Mouse (Mus musculus) stomach, adult 2 months (tissue): ENCODE measurements around the gene Plekhg2. TPM values are rescaled to one million over a fixed set of nuclear protein-coding genes. Genes with fewer than 3 reads are reported as not detected.

Experiments used
- polyA plus RNA-seq: library from polyadenylated mRNA; depleted of rRNA; stranded (reverse); fragments of >200 nt; gene quantifications from 2 replicates; pipeline ENCODE4 v1.2.3, GENCODE M21; 2012; rRNA removed

The Plekhg2 gene
- 12.3 and 14.5 TPM in 2 replicates for polyA plus RNA-seq

GRCm38 (mm10) chr7:28372251-28373108 lies at the start of gene Plekhg2:
Gene Plekhg2, minus strand, starts transcription at chr7:28372599.

GRCm38 (mm10) chr7:28392429-28393271 lies 20.3 kb upstream of the Plekhg2 start, which contains the start of the genes Med29 and Paf1:
Gene Med29, minus strand, starts transcription at chr7:28392708.
Gene Paf1, plus strand, starts transcription at chr7:28392951.

GRCm38 (mm10) chr7:28380237-28381016 lies 8.0 kb upstream of the Plekhg2 start, which contains the start of gene Zfp36:
Gene Zfp36, minus strand, starts transcription at chr7:28380253.

GRCm38 (mm10) chr7:28350155-28350883 lies 22.1 kb downstream of the Plekhg2 start, which contains the start of gene Rps16:
Gene Rps16, plus strand, starts transcription at chr7:28350652.

GRCm38 (mm10) chr7:28338108-28338998 lies 34.0 kb downstream of the Plekhg2 start, which contains the start of gene Supt5:
Gene Supt5, minus strand, starts transcription at chr7:28338746.

GRCm38 (mm10) chr7:28311926-28312543 lies 60.4 kb downstream of the Plekhg2 start, which contains the start of gene Timm50:
Gene Timm50, minus strand, starts transcription at chr7:28312072.

Other genes starting within 250 kb of the Plekhg2 start
- 0.01 and 0.03 TPM in 2 replicates for gene 9530053A07Rik, start 243.1 kb downstream of the Plekhg2 start, polyA plus RNA-seq
- gene Fbl, start 202.9 kb downstream of the Plekhg2 start, polyA plus RNA-seq = 13.0 and 31.1 TPM in 2 replicates
- 24.2 and 25.2 TPM in 2 replicates for gene Dyrk1b, start 193.1 kb downstream of the Plekhg2 start, polyA plus RNA-seq
- 3.5 and 4.9 TPM in 2 replicates for gene Eid2, start 104.7 kb downstream of the Plekhg2 start, polyA plus RNA-seq
- 4.4 and 9.7 TPM in 2 replicates for gene Eid2b, start 94.9 kb downstream of the Plekhg2 start, polyA plus RNA-seq
- not detected in 2 replicates for gene Selenov, start 81.4 kb downstream of the Plekhg2 start, polyA plus RNA-seq
- 0.03 and 0.28 TPM in 2 replicates for gene Dll3, start 70.4 kb downstream of the Plekhg2 start, polyA plus RNA-seq
- gene Timm50, start 60.5 kb downstream of the Plekhg2 start, polyA plus RNA-seq = 40.2 and 50.9 TPM in 2 replicates
- gene Supt5, start 33.9 kb downstream of the Plekhg2 start, polyA plus RNA-seq = 52.0 and 56.5 TPM in 2 replicates
- gene Rps16, start 21.9 kb downstream of the Plekhg2 start, polyA plus RNA-seq = 364 and 449 TPM in 2 replicates
- 27.8 and 36.2 TPM in 2 replicates for gene Zfp36, start 7.7 kb upstream of the Plekhg2 start, polyA plus RNA-seq
- 28.9 and 39.5 TPM in 2 replicates for gene Med29, start 20.1 kb upstream of the Plekhg2 start, polyA plus RNA-seq
- gene Paf1, start 20.4 kb upstream of the Plekhg2 start, polyA plus RNA-seq = 69.9 and 73.0 TPM in 2 replicates
- gene Gmfg, start 64.8 kb upstream of the Plekhg2 start, polyA plus RNA-seq = 0.89 and 2.4 TPM in 2 replicates
- 2.3 and 5.8 TPM in 2 replicates for gene Lrfn1, start 79.4 kb upstream of the Plekhg2 start, polyA plus RNA-seq
- not detected in 2 replicates for gene Ifnl2, start 137.9 kb upstream of the Plekhg2 start, polyA plus RNA-seq
- gene Ifnl3, start 150.2 kb upstream of the Plekhg2 start, polyA plus RNA-seq = not detected in 2 replicates
- 12.7 and 29.8 TPM in 2 replicates for gene Sycn, start 168.3 kb upstream of the Plekhg2 start, polyA plus RNA-seq
- 21.6 and 26.7 TPM in 2 replicates for gene Nccrp1, start 174.7 kb upstream of the Plekhg2 start, polyA plus RNA-seq
- gene Samd4b, start 225.5 kb upstream of the Plekhg2 start, polyA plus RNA-seq = 45.2 and 47.7 TPM in 2 replicates
- 50.1 and 60.8 TPM in 2 replicates for gene Pak4, start 225.6 kb upstream of the Plekhg2 start, polyA plus RNA-seq